In the genomic region with DNA sequence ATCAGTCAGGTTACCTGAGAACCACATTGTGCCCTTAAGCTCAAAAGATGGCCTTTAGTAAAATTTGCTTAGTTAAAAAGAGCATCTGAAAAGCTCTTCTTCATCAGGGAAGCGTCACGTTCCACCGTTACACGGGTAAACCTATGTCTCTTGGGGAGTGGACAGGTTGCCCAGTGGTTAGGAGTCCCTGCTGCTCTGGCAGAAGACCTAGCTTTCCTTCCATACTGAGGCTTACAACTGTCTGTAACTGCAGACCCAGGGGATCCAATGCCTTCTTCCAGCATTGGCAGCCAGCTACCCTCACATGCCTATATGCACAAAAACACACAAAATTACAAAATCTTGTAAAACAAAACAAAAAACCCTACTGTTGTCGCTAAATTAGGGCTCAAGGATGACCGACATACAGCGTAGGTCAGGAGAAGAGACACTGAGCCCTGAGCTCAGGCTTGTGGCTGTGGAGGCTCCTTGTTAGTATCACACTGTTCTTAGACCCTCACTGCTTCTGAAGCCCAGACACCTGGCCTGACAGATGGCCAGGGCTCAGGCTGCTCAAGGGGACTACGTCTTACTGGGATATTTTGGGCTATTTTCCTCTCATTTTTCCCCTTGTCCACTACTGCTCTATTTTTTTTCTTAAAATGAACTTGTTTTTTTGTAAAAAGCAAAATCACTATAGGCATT, we compare ENCODE assay signal across 29 mouse cellular contexts. TPM values are rescaled to one million over a fixed set of nuclear protein-coding genes. Genes with fewer than 3 reads are reported as not detected.
DNase-seq lines count a peak whose midpoint lies in the region; ATAC-seq and TF ChIP-seq lines count a peak whose summit lies in the region.
"Had no signal": no experiment of that assay in that cellular context is flagged by ENCODE, and none has a peak within 500 bp of the region (broad histone marks: within the 10 kb centered on the region; RNA-seq: fewer than 3 reads in every experiment).

No protein-coding gene starts in this region.

- no peak overlapping the region for H3K4me3 ChIP-seq in midbrain, postnatal 0 days (ENCODE audit: low read depth, low read length)
- no peak overlapping the region for H3K4me3 ChIP-seq in midbrain, embryonic 13.5 days (replicated peaks)
- no peak overlapping the region for H3K4me3 ChIP-seq in cerebellum, adult 2 months (replicated peaks; ENCODE audit: insufficient read depth, low read depth, low read length)
- H3K4me3 ChIP-seq: embryonic facial prominence, embryonic 13.5 days; forebrain, embryonic 10.5 days; heart, embryonic 13.5 days; hindbrain, embryonic 15.5 days; limb, embryonic 10.5 days; limb, embryonic 15.5 days; liver, embryonic 13.5 days; midbrain, embryonic 15.5 days had no signal

- H3K9ac ChIP-seq in midbrain, postnatal 0 days (replicated peaks; ENCODE audit: low read length, poor library complexity, severe bottlenecking): no peak overlapping the region
- H3K9ac ChIP-seq in midbrain, embryonic 13.5 days (replicated peaks): no peak overlapping the region
- H3K9ac ChIP-seq: embryonic facial prominence, embryonic 13.5 days; heart, embryonic 13.5 days; hindbrain, embryonic 15.5 days; limb, embryonic 15.5 days; liver, embryonic 13.5 days; midbrain, embryonic 15.5 days had no signal

- ATAC-seq in midbrain, postnatal 0 days (ENCODE audit: low FRiP score): no peak
- ATAC-seq in midbrain, embryonic 13.5 days: no peak
- ATAC-seq: CD4-positive, CD25-positive, alpha-beta regulatory T cell, adult 4 months; forebrain, embryonic 16.5 days; lung, postnatal 0 days; midbrain, embryonic 15.5 days had no signal

- peak; percentile 45 for DNase-seq in midbrain, postnatal 0 days (ENCODE audit: low spot score)
- peak; percentile 82 to 89 for DNase-seq in cerebellum, adult 2 months
- peak; percentile 68 to 79 for DNase-seq in cerebellum, postnatal 14 days
- no peak for DNase-seq in frontal cortex, postnatal 36 days (ENCODE audit: low spot score in 2 of 2)
- DNase-seq in ovary, adult 18-20 months (ENCODE audit: low spot score): no peak
- no peak for DNase-seq in thymus, postnatal 25 days
- DNase-seq: adrenal gland, postnatal 25 days; embryo, embryonic 11 days; heart, postnatal 10 days; kidney, adult 8-10 months; kidney, postnatal 4 days; liver, embryonic 13.5 days; lung, adult 18-20 months; right cerebral cortex, adult 18-20 months; thymus, adult 2 months; thymus, postnatal 4 days had no signal

- no peaks in the 10 kb centered on the region for H3K4me1 ChIP-seq in midbrain, postnatal 0 days (ENCODE audit: insufficient read depth, low read length)
- no peaks in the 10 kb centered on the region for H3K4me1 ChIP-seq in midbrain, embryonic 13.5 days (replicated peaks)
- peaks cover 16% of the 10 kb centered on the region; the same call in 1 of the 2 replicates for H3K4me1 ChIP-seq in cerebellum, adult 2 months (ENCODE audit: control insufficient read depth, insufficient read depth, low read length)
- H3K4me1 ChIP-seq: embryonic facial prominence, embryonic 13.5 days; heart, embryonic 13.5 days; hindbrain, embryonic 15.5 days; limb, embryonic 10.5 days; limb, embryonic 15.5 days; midbrain, embryonic 15.5 days had no signal

- H3K4me2 ChIP-seq in midbrain, postnatal 0 days (ENCODE audit: low read depth, low read length, poor library complexity, severe bottlenecking): no peak overlapping the region
- H3K4me2 ChIP-seq in midbrain, embryonic 13.5 days (replicated peaks): no peak overlapping the region
- H3K4me2 ChIP-seq: embryonic facial prominence, embryonic 13.5 days; heart, embryonic 13.5 days; hindbrain, embryonic 15.5 days; limb, embryonic 15.5 days; liver, embryonic 13.5 days; midbrain, embryonic 15.5 days had no signal

- H3K9me3 ChIP-seq in midbrain, postnatal 0 days (ENCODE audit: low read length): no peaks in the 10 kb centered on the region
- no peaks in the 10 kb centered on the region for H3K9me3 ChIP-seq in midbrain, embryonic 13.5 days
- H3K9me3 ChIP-seq: embryonic facial prominence, embryonic 13.5 days; forebrain, embryonic 10.5 days; heart, embryonic 13.5 days; hindbrain, embryonic 15.5 days; limb, embryonic 10.5 days; limb, embryonic 15.5 days; liver, embryonic 13.5 days; midbrain, embryonic 15.5 days had no signal

- H3K36me3 ChIP-seq in midbrain, postnatal 0 days (ENCODE audit: insufficient read depth, low read length): no peaks in the 10 kb centered on the region
- H3K36me3 ChIP-seq in midbrain, embryonic 13.5 days: no peaks in the 10 kb centered on the region
- H3K36me3 ChIP-seq: embryonic facial prominence, embryonic 13.5 days; forebrain, embryonic 10.5 days; heart, embryonic 13.5 days; hindbrain, embryonic 15.5 days; limb, embryonic 10.5 days; limb, embryonic 15.5 days; liver, embryonic 13.5 days; midbrain, embryonic 15.5 days had no signal

- no peak overlapping the region for H3K27ac ChIP-seq in midbrain, postnatal 0 days (ENCODE audit: low read depth, low read length)
- H3K27ac ChIP-seq in midbrain, embryonic 13.5 days: no peak overlapping the region
- peak overlapping the region; percentile 96 for H3K27ac ChIP-seq in cerebellum, adult 2 months (ENCODE audit: insufficient read depth, low read length)
- H3K27ac ChIP-seq: embryonic facial prominence, embryonic 13.5 days; forebrain, embryonic 10.5 days; heart, embryonic 13.5 days; hindbrain, embryonic 15.5 days; kidney, postnatal 0 days; limb, embryonic 10.5 days; limb, embryonic 15.5 days; liver, embryonic 13.5 days; macrophage; midbrain, embryonic 15.5 days had no signal

- TF ChIP-seq CTCF in midbrain, postnatal 0 days (IDR thresholded peaks at IDR 0.05): no peak
- TF ChIP-seq CTCF in cerebellum, adult 2 months (IDR thresholded peaks at IDR 0.05; ENCODE audit: borderline replicate concordance, insufficient read depth, low read depth, low read length): no peak

- no peaks in the 10 kb centered on the region for H3K27me3 ChIP-seq in midbrain, postnatal 0 days (ENCODE audit: insufficient read depth, low read length)
- no peaks in the 10 kb centered on the region for H3K27me3 ChIP-seq in midbrain, embryonic 13.5 days
- H3K27me3 ChIP-seq in cerebellum, adult 2 months (ENCODE audit: control insufficient read depth, insufficient read depth, low read length): no peaks in the 10 kb centered on the region
- H3K27me3 ChIP-seq: embryonic facial prominence, embryonic 13.5 days; heart, embryonic 13.5 days; hindbrain, embryonic 15.5 days; limb, embryonic 15.5 days; liver, embryonic 13.5 days; midbrain, embryonic 15.5 days had no signal

- peak; percentile 51; the same call in 1 of the 2 replicates for TF ChIP-seq POLR2A in cerebellum, adult 2 months (IDR thresholded peaks at IDR 0.05; ENCODE audit: borderline replicate concordance, insufficient read depth, low read length)

- whole genome bisulfite sequencing in midbrain, postnatal 0 days: 90% methylated on average over 8 of the region's 8 CpGs
- 84% methylated on average over 8 of the region's 8 CpGs for WGBS in midbrain, embryonic 13.5 days
- 16% methylated on average over 8 of the region's 8 CpGs for WGBS in cerebellum, adult 2 months

RNA-seq across cellular contexts. Expression of a gene that starts 43.4 kb away (rescaled TPM):
- total RNA-seq in midbrain, postnatal 0 days (2014; rRNA removed): 424 and 472 TPM in 2 replicates
- polyA plus RNA-seq in midbrain, postnatal 0 days (2015; fragmentation: Nextera tagmentation; extraction: Ambion mirVana): 473 and 503 TPM in 2 replicates
- polyA plus RNA-seq in midbrain, embryonic 13.5 days (2015; fragmentation: Nextera tagmentation; extraction: Ambion mirVana): 306 and 336 TPM in 2 replicates
- polyA plus RNA-seq in cerebellum, adult 2 months (2012; rRNA removed): 101 and 104 TPM in 2 replicates

RNA-seq across cellular contexts. Expression of a gene that starts 44.3 kb away (rescaled TPM):
- total RNA-seq in midbrain, postnatal 0 days (2014; rRNA removed): 4.2 and 4.9 TPM in 2 replicates
- polyA plus RNA-seq in midbrain, postnatal 0 days (2015; fragmentation: Nextera tagmentation; extraction: Ambion mirVana): 3.7 and 4.0 TPM in 2 replicates
- 2.1 and 2.6 TPM in 2 replicates for polyA plus RNA-seq in midbrain, embryonic 13.5 days (2015; fragmentation: Nextera tagmentation; extraction: Ambion mirVana)
- 17.3 and 19.0 TPM in 2 replicates for polyA plus RNA-seq in cerebellum, adult 2 months (2012; rRNA removed)

Comparison
In these comparisons a context has a peak if more than half of its experiments do, and no peak if none do; other contexts are left out.
1. DNase-seq: peak in midbrain, postnatal 0 days (single experiment), cerebellum, adult 2 months (2 of 2) and cerebellum, postnatal 14 days (2 of 2); none in frontal cortex, postnatal 36 days (0 of 2), ovary, adult 18-20 months (single experiment) and thymus, postnatal 25 days (single experiment).